Mouse (Mus musculus) liver, adult 2 months (tissue): ENCODE results near the gene Ntm. TPM values are rescaled to one million over a fixed set of nuclear protein-coding genes. Genes with fewer than 3 reads are reported as not detected.

Experiments
- DNase-seq: peaks from one replicate; pipeline ENCODE4 v3.0.0-alpha.2; 2011; ENCODE audit warnings: low read depth, low spot score; ENCODE audit errors: extremely low read depth
- H3K27ac ChIP-seq: fragments of 200-500 bp; replicated peaks from 2 replicates; pipeline ENCODE4 v1.5.1; 2012; ENCODE audit warnings: low read depth, mild to moderate bottlenecking, control low read depth, inconsistent platforms, low read length; ENCODE audit not compliant: insufficient read depth
- H3K27me3 ChIP-seq: fragments of 200-500 bp; 2 replicates; pipeline ENCODE4 v1.6.1; 2012; ENCODE audit warnings: mild to moderate bottlenecking, moderate library complexity, low read length, inconsistent platforms; ENCODE audit not compliant: control insufficient read depth, insufficient read depth
- H3K36me3 ChIP-seq: fragments of 200-500 bp; 2 replicates; pipeline ENCODE4 v1.6.1; 2012; ENCODE audit warnings: low read length, inconsistent platforms; ENCODE audit not compliant: control insufficient read depth, insufficient read depth
- H3K4me1 ChIP-seq: fragments of 200-500 bp; 2 replicates; pipeline ENCODE4 v1.6.1; 2011; ENCODE audit warnings: low read length; ENCODE audit not compliant: control insufficient read depth, insufficient read depth
- H3K4me3 ChIP-seq: fragments of 200-500 bp; 2 replicates; pipeline ENCODE4 v1.5.1; 2011; ENCODE audit warnings: low read depth, mild to moderate bottlenecking, control low read depth, low read length, moderate library complexity; ENCODE audit not compliant: insufficient read depth
- H3K79me2 ChIP-seq: fragments of 200-500 bp; 2 replicates; pipeline ENCODE4 v1.6.1; 2012; ENCODE audit warnings: inconsistent platforms, mild to moderate bottlenecking, low read length, moderate library complexity; ENCODE audit not compliant: control insufficient read depth, insufficient read depth
- H3K9ac ChIP-seq: fragments of 200-500 bp; 2 replicates; pipeline ENCODE4 v1.6.1; 2012; ENCODE audit warnings: low read depth, mild to moderate bottlenecking, control low read depth, inconsistent platforms, low read length
- CTCF ChIP-seq: fragments of 200-500 bp; IDR thresholded peaks from 2 replicates; pipeline ENCODE4 v1.5.1; 2011; ENCODE audit warnings: low read depth, low read length, control low read depth
- POLR2A ChIP-seq: fragments of 200-500 bp; IDR thresholded peaks from 2 replicates; pipeline ENCODE4 v1.6.1; 2011; ENCODE audit warnings: low read length, control low read depth; ENCODE audit not compliant: insufficient read depth; ENCODE audit errors: extremely low read depth
- WGBS: fragments of 180-500 bp; shearing (Covaris S2); methylation state at CpG from one replicate; pipeline ENCODE4 v1.1.7; 2018; 5-methylcytosine and 5-hydroxymethylcytosine counted together
- polyA plus RNA-seq: library from polyadenylated mRNA; depleted of rRNA; stranded (reverse); fragments of >200 nt; gene quantifications from 2 replicates; pipeline ENCODE4 v1.2.3, GENCODE M21; 2012
- total RNA-seq: library from RNA; depleted of rRNA; stranded (reverse); fragments of >200 nt; gene quantifications from 2 replicates; pipeline ENCODE4 v1.2.3, GENCODE M21; 2014

The Ntm gene
- total and polyA plus RNA-seq, 2 experiments: 2.1 to 3.2 TPM

GRCm38 (mm10) chr9:29183011-29183410 is 779.9 kb downstream of the Ntm start:
- Histone ChIP-seq H3K4me3 (no peak overlapping the region), H3K27me3 (no peaks in the 10 kb centered on the region), H3K27ac (no peak overlapping the region), H3K36me3 (no peaks in the 10 kb centered on the region), H3K79me2 (no peaks in the 10 kb centered on the region), H3K4me1 (peaks cover 5% of the 10 kb centered on the region), H3K9ac (no peak overlapping the region)
- no peak for DNase-seq
- TF ChIP-seq CTCF: no peak
- TF ChIP-seq POLR2A: no peak
- WGBS: 72% methylated on average over 5 of the region's 5 CpGs

DNA sequence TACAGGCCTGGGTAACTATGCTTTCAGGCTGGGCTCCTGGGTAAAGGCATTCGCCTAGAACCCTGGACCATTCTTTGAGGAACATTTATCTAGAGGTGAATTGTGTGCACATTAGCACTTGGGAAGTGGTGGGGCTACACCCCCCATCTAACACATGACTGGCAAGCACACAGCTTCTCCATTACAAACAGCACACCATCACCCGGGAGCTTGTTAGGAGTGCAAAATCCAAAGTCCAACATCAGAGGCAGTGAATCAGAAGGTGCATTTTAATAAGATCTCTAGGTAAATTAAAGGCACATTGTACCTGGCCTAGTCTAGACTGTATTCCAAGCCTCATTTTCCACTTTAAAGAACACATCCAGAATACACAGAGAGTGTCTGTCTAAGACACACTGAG is 781.3 kb downstream of the Ntm start:
- Histone ChIP-seq H3K4me3 (no peak overlapping the region), H3K36me3 (no peaks in the 10 kb centered on the region), H3K27me3 (no peaks in the 10 kb centered on the region), H3K27ac (no peak overlapping the region), H3K9ac (no peak overlapping the region), H3K79me2 (no peaks in the 10 kb centered on the region), H3K4me1 (peaks cover 5% of the 10 kb centered on the region)
- DNase-seq: peak; percentile 65
- WGBS: 47% methylated on average over 2 of the region's 2 CpGs
- no peak for TF ChIP-seq CTCF
- TF ChIP-seq POLR2A: no peak

- WGBS: 69% methylated on average over 2 of the region's 2 CpGs
These were observed 797.2 kb downstream of the Ntm start for GRCm38 (mm10) chr9:29165731-29166130.

GRCm38 (mm10) chr9:29161059-29161642 is 801.8 kb downstream of the Ntm start:
- 38% methylated on average over 7 of the region's 7 CpGs for WGBS
- TF ChIP-seq POLR2A: no peak
- no peak for TF ChIP-seq CTCF

More at GRCm38 (mm10) chr9:29165731-29166130, 797.2 kb downstream of the Ntm start:
- TF ChIP-seq POLR2A (no peak), CTCF (no peak)
- DNase-seq: no peak
- H3K9ac ChIP-seq: no peak overlapping the region
- no peaks in the 10 kb centered on the region for H3K27me3 ChIP-seq
- no peak overlapping the region for H3K27ac ChIP-seq
- no peak overlapping the region for H3K4me3 ChIP-seq
- H3K79me2 ChIP-seq: no peaks in the 10 kb centered on the region
- no peaks in the 10 kb centered on the region for H3K36me3 ChIP-seq
- no peaks in the 10 kb centered on the region for H3K4me1 ChIP-seq

GRCm38 (mm10) chr9:29145901-29146300 is 817.0 kb downstream of the Ntm start:
- DNase-seq: peak; percentile 51
- no peak for TF ChIP-seq CTCF
- TF ChIP-seq POLR2A: no peak
- Histone ChIP-seq H3K27ac (no peak overlapping the region), H3K36me3 (no peaks in the 10 kb centered on the region), H3K9ac (no peak overlapping the region), H3K4me1 (no peaks in the 10 kb centered on the region), H3K27me3 (no peaks in the 10 kb centered on the region), H3K79me2 (no peaks in the 10 kb centered on the region), H3K4me3 (no peak overlapping the region)
- WGBS: 13% methylated on average over 4 of the region's 4 CpGs

More at GRCm38 (mm10) chr9:29161059-29161642, 801.8 kb downstream of the Ntm start:
- DNase-seq: no peak
- Histone ChIP-seq H3K4me1 (no peaks in the 10 kb centered on the region), H3K4me3 (no peak overlapping the region), H3K9ac (no peak overlapping the region), H3K27ac (no peak overlapping the region), H3K27me3 (no peaks in the 10 kb centered on the region), H3K36me3 (no peaks in the 10 kb centered on the region), H3K79me2 (no peaks in the 10 kb centered on the region)

- no peak for DNase-seq
- Histone ChIP-seq H3K27ac (no peak overlapping the region), H3K79me2 (no peaks in the 10 kb centered on the region), H3K27me3 (no peaks in the 10 kb centered on the region), H3K4me1 (no peaks in the 10 kb centered on the region), H3K36me3 (no peaks in the 10 kb centered on the region), H3K9ac (no peak overlapping the region), H3K4me3 (no peak overlapping the region)
- WGBS: 72% methylated on average over 4 of the region's 4 CpGs
- TF ChIP-seq CTCF (no peak), POLR2A (no peak)
These were observed 826.9 kb downstream of the Ntm start for GRCm38 (mm10) chr9:29136039-29136438.
